Mouse (Mus musculus): ENCODE data around the gene Tcl1.
"Not testable (repeated sequence)": the region's sequence is repeated elsewhere in the genome, so short reads cannot be mapped to it uniquely, and the experiment has no call there.

DNA sequence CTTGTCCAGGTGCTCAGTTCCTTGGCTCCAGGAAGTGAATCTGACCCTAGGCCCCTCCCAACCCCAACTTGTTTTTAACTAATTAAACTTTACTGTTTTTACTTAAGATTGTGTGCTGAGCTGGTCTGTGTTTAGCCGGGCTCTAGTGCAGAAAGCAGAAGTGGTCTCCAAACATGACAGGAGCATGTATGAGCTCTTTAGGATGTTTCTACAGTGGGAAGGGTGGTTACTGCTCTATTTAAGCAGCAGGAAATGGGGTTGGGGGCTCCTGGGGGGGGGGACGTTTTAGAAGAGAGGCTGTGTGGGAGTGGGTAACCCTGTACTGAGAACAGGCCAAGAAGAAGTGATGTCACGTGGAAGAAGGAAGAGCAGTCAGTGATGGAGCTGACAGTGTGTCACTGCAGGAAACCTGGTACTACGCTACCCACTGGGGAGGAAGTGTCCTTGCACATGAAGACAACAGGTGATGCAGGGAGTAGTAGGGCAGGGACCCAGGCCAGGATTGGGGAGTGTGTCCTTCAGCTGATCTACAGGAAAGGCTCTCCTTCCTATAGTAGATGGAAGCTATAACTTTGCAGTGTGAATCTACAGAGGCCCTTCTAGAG, 41.5 kb downstream of the Tcl1 start:
- TF ChIP-seq MAFK (IDR thresholded peaks at IDR 0.05; ENCODE audit: insufficient read depth, low read depth, low read length); HCFC1 (IDR thresholded peaks at IDR 0.05; ENCODE audit: borderline replicate concordance, insufficient read depth, low read length); CHD2 (IDR thresholded peaks at IDR 0.05; ENCODE audit: low read depth, low read length): not testable (repeated sequence)

All from ES-E14 (cell line).